Mouse (Mus musculus) E14TG2a.4 (cell line): ENCODE results near the gene Slc17a2.

Experiments
- CTCF ChIP-seq: conservative IDR thresholded peaks from 2 replicates; pipeline ENCODE4 v1.5.1; 2014; ENCODE audit warnings: low read length
- NANOG ChIP-seq: IDR thresholded peaks from 2 replicates; pipeline ENCODE4 v1.6.1; 2014; ENCODE audit warnings: borderline replicate concordance, low read length, mixed read lengths
- POU5F1 ChIP-seq: IDR thresholded peaks from 2 replicates; pipeline ENCODE4 v1.6.1; 2014; ENCODE audit warnings: low read length, borderline replicate concordance

- TF ChIP-seq CTCF (no peak), NANOG (no peak), POU5F1 (no peak)
These were observed at the start of gene Slc17a2 for GRCm38 (mm10) chr13:23806422-23807052.
